Mouse (Mus musculus) liver, embryonic 11.5 days (tissue): Measurements from ENCODE around the gene Ap1ar. TPM values are rescaled to one million over a fixed set of nuclear protein-coding genes. Genes with fewer than 3 reads are reported as not detected.
A peak's percentile ranks its signal among the peaks of the same experiment; 100 is the strongest.

Source experiments
- ATAC-seq: fragments of 200-750 bp; cut with Nextera tagmentation; replicated peaks from 2 replicates; pipeline ENCODE4 v1.8.0; 2017; ENCODE audit warnings: moderate number of reproducible peaks, mild to moderate bottlenecking, moderate TSS enrichment, moderate library complexity; ENCODE audit not compliant: low FRiP score
- DNase-seq: peaks from one replicate; pipeline ENCODE4 v3.0.0-alpha.2; 2017; ENCODE audit warnings: low spot score
- H3K27ac ChIP-seq: fragments of 300-500 bp; sonication (generic); 2 replicates; pipeline ENCODE4 v1.5.1; 2014; ENCODE audit warnings: mild to moderate bottlenecking, low read depth, low read length, control low read depth
- H3K27me3 ChIP-seq: fragments of 300-500 bp; sonication (generic); replicated peaks from 2 replicates; pipeline ENCODE4 v1.6.1; 2014; ENCODE audit warnings: low read length, mixed read lengths; ENCODE audit not compliant: control insufficient read depth, insufficient read depth
- H3K36me3 ChIP-seq: fragments of 300-500 bp; sonication (generic); 2 replicates; pipeline ENCODE4 v1.6.1; 2014; ENCODE audit warnings: mild to moderate bottlenecking, low read length, moderate library complexity, mixed read lengths; ENCODE audit not compliant: control insufficient read depth, insufficient read depth
- H3K4me1 ChIP-seq: fragments of 300-500 bp; sonication (generic); replicated peaks from 2 replicates; pipeline ENCODE4 v1.6.1; 2014; ENCODE audit warnings: low read length, mixed read lengths; ENCODE audit not compliant: control insufficient read depth, insufficient read depth
- H3K4me2 ChIP-seq: fragments of 300-500 bp; sonication (generic); 2 replicates; pipeline ENCODE4 v1.6.1; 2014; ENCODE audit warnings: mild to moderate bottlenecking, control low read depth, moderate library complexity
- H3K4me3 ChIP-seq: fragments of 300-500 bp; sonication (generic); 2 replicates; pipeline ENCODE4 v1.5.1; 2014; ENCODE audit warnings: low read depth, low read length, control low read depth
- H3K9ac ChIP-seq: fragments of 300-500 bp; sonication (generic); 2 replicates; pipeline ENCODE4 v1.6.1; 2014; ENCODE audit warnings: low read depth, low read length, control low read depth
- H3K9me3 ChIP-seq: fragments of 300-500 bp; sonication (generic); 2 replicates; pipeline ENCODE4 v1.6.1; 2016; ENCODE audit warnings: low read length, inconsistent platforms, mixed read lengths; ENCODE audit not compliant: control insufficient read depth
- WGBS: fragments of 180-500 bp; shearing (Covaris S2); extraction: QIAGEN DNeasy Blood & Tissue Kit; methylation state at CpG from one replicate; pipeline ENCODE4 v1.1.7; 2014; 5-methylcytosine and 5-hydroxymethylcytosine counted together
- polyA plus RNA-seq: library from polyadenylated mRNA; unstranded; fragments of >200 nt; fragmentation: Nextera tagmentation; extraction: Ambion mirVana; gene quantifications from 2 replicates; pipeline ENCODE4 v1.2.1, GENCODE M21; 2014

Gene Ap1ar
- polyA plus RNA-seq, 1 experiment from 2014 or later = 55.8 TPM

- no peak overlapping the region for H3K9ac ChIP-seq
- 53% methylated on average over 5 of the region's 5 CpGs for WGBS
- ATAC-seq (peak; percentile 81), DNase-seq (no peak)
- no peak overlapping the region for H3K27ac ChIP-seq
- no peak overlapping the region for H3K4me3 ChIP-seq
- no peaks in the 10 kb centered on the region for H3K27me3 ChIP-seq
- H3K4me2 ChIP-seq = peak overlapping the region; percentile 32
- no peaks in the 10 kb centered on the region for H3K36me3 ChIP-seq
- no peaks in the 10 kb centered on the region for H3K9me3 ChIP-seq
- H3K4me1 ChIP-seq = peaks cover 20% of the 10 kb centered on the region
Observed at GRCm38 (mm10) chr3:127849922-127850321, 12.6 kb upstream of the Ap1ar start.

GRCm38 (mm10) chr3:127848088-127848808, 10.9 kb upstream of the Ap1ar start:
- Histone ChIP-seq H3K27ac (no peak overlapping the region), H3K4me3 (no peak overlapping the region), H3K27me3 (no peaks in the 10 kb centered on the region), H3K9ac (no peak overlapping the region), H3K4me2 (no peak overlapping the region), H3K9me3 (no peaks in the 10 kb centered on the region), H3K36me3 (no peaks in the 10 kb centered on the region), H3K4me1 (peaks cover 20% of the 10 kb centered on the region)
- ATAC-seq = peak; percentile 70
- no peak for DNase-seq
- 73% methylated on average over 11 of the region's 11 CpGs for WGBS

- Histone ChIP-seq H3K36me3 (no peaks in the 10 kb centered on the region), H3K27ac (no peak overlapping the region), H3K4me1 (peaks cover 8% of the 10 kb centered on the region), H3K4me3 (no peak overlapping the region), H3K27me3 (no peaks in the 10 kb centered on the region), H3K9ac (no peak overlapping the region), H3K4me2 (no peak overlapping the region), H3K9me3 (no peaks in the 10 kb centered on the region)
- WGBS = 76% methylated on average over 5 of the region's 5 CpGs
- ATAC-seq = no peak
- DNase-seq = no peak
Observed at GRCm38 (mm10) chr3:127843941-127844327, 6.6 kb upstream of the Ap1ar start.

GRCm38 (mm10) chr3:127843324-127843940, 6.1 kb upstream of the Ap1ar start:
- H3K36me3 ChIP-seq = no peaks in the 10 kb centered on the region
- no peak overlapping the region for H3K4me2 ChIP-seq
- H3K4me3 ChIP-seq = no peak overlapping the region
- no peak for DNase-seq
- H3K27ac ChIP-seq = no peak overlapping the region
- H3K4me1 ChIP-seq = peaks cover 8% of the 10 kb centered on the region
- 69% methylated on average over 2 of the region's 2 CpGs for WGBS
- no peaks in the 10 kb centered on the region for H3K27me3 ChIP-seq
- H3K9ac ChIP-seq = no peak overlapping the region
- ATAC-seq = peak; percentile 29; the same call in 1 of the 2 replicates
- H3K9me3 ChIP-seq = no peaks in the 10 kb centered on the region

GRCm38 (mm10) chr3:127841926-127842325, 4.6 kb upstream of the Ap1ar start:
- H3K4me2 ChIP-seq = no peak overlapping the region
- no peak for ATAC-seq

GRCm38 (mm10) chr3:127837972-127838644, 785 bp upstream of the Ap1ar start:
- H3K36me3 ChIP-seq = no peaks in the 10 kb centered on the region
- peak overlapping the region; percentile 88 for H3K4me2 ChIP-seq
- H3K27ac ChIP-seq = peak overlapping the region; percentile 95
- peaks cover 14% of the 10 kb centered on the region; the same call in 1 of the 2 replicates for H3K4me1 ChIP-seq
- 28% methylated on average over 8 of the region's 8 CpGs for WGBS
- H3K27me3 ChIP-seq = no peaks in the 10 kb centered on the region
- DNase-seq (no peak), ATAC-seq (0 out of 2 replicates have a peak, but pooled peaks have one; percentile 9)
- H3K4me3 ChIP-seq = peak overlapping the region; percentile 97
- peak overlapping the region; percentile 80 for H3K9ac ChIP-seq
- no peaks in the 10 kb centered on the region for H3K9me3 ChIP-seq

More at GRCm38 (mm10) chr3:127841926-127842325, 4.6 kb upstream of the Ap1ar start:
- Histone ChIP-seq H3K9ac (no peak overlapping the region), H3K4me1 (peaks cover 7% of the 10 kb centered on the region; the same call in 1 of the 2 replicates), H3K9me3 (no peaks in the 10 kb centered on the region), H3K36me3 (no peaks in the 10 kb centered on the region), H3K27me3 (no peaks in the 10 kb centered on the region), H3K4me3 (no peak overlapping the region), H3K27ac (no peak overlapping the region)
- DNase-seq = no peak
- WGBS = 89% methylated on average over 8 of the region's 8 CpGs

- H3K9ac ChIP-seq = peak overlapping the region; percentile 80
- H3K9me3 ChIP-seq = no peaks in the 10 kb centered on the region
- H3K27me3 ChIP-seq = no peaks in the 10 kb centered on the region
- H3K4me3 ChIP-seq = peak overlapping the region; percentile 97
- peak overlapping the region; percentile 95 for H3K4me2 ChIP-seq
- peak overlapping the region; percentile 95 for H3K27ac ChIP-seq
- no peaks in the 10 kb centered on the region for H3K36me3 ChIP-seq
- WGBS = under 1% methylated on average over 17 of the region's 17 CpGs
- DNase-seq (no peak), ATAC-seq (peak; percentile 21)
- H3K4me1 ChIP-seq = peaks cover 14% of the 10 kb centered on the region; the same call in 1 of the 2 replicates
Observed at GRCm38 (mm10) chr3:127836798-127837153, 547 bp downstream of the Ap1ar start.

GRCm38 (mm10) chr3:127835594-127835993, 1.7 kb downstream of the Ap1ar start:
- 75% methylated on average over 6 of the region's 6 CpGs for WGBS
- Histone ChIP-seq H3K27me3 (no peaks in the 10 kb centered on the region), H3K36me3 (no peaks in the 10 kb centered on the region), H3K4me3 (no peak overlapping the region), H3K4me1 (peaks cover 14% of the 10 kb centered on the region; the same call in 1 of the 2 replicates), H3K4me2 (peak overlapping the region; percentile 95), H3K9me3 (no peaks in the 10 kb centered on the region), H3K9ac (no peak overlapping the region), H3K27ac (no peak overlapping the region)
- ATAC-seq (no peak), DNase-seq (no peak)
